Mouse (Mus musculus): ENCODE data around the gene Zbtb17. TPM values are rescaled to one million over a fixed set of nuclear protein-coding genes. Genes with fewer than 3 reads are reported as not detected.

Zbtb17 gene
- total RNA-seq, 2 experiments from 2014 or later = 33.8 to 34.6 TPM

- TF ChIP-seq CTCF (conservative IDR thresholded peaks at IDR 0.05) = no peak
- no peak for DNase-seq (ENCODE audit: low spot score in 2 of 2)
- Histone ChIP-seq H3K4me3 (no peak overlapping the region), H3K27ac (no peak overlapping the region)
Measured at GRCm38 (mm10) chr4:141419398-141420191, 24.9 kb upstream of the Zbtb17 start.

- Histone ChIP-seq H3K27ac (no peak within 1 kb of the TSS), H3K4me3 (no peak within 1 kb of the TSS)
- DNase-seq (ENCODE audit: low spot score in 2 of 2) = no peak
- TF ChIP-seq CTCF (conservative IDR thresholded peaks at IDR 0.05) = no peak
Measured at GRCm38 (mm10) chr4:141420192-141420829, 24.1 kb upstream of the Zbtb17 start, which contains the start of gene Hspb7. Hspb7 (plus strand) TSS chr4:141420779.

DNA sequence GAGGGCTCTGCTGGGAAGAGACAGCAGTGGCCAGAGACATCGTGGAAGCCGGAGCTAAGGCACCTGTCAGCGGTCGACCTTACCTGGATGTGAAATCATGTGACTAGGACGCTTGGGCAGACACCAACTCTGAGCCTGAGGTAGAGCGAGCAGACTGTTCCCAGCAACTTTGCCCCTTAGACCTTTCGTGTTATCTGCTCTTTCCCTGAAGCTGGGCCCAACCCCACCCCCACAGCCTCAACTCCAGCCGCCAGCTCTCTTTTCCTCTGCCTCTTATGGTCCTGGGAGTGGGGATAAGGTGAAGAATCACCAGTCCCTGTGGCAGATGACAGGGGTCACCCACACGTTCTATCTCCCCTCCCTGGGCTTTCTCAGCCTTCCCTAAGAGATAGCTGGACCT, 23.6 kb upstream of the Zbtb17 start:
- no peak overlapping the region for H3K4me3 ChIP-seq
- no peak for DNase-seq (ENCODE audit: low spot score in 2 of 2)

GRCm38 (mm10) chr4:141421423-141421822, 23.0 kb upstream of the Zbtb17 start:
- H3K27ac ChIP-seq = no peak overlapping the region
- TF ChIP-seq CTCF (conservative IDR thresholded peaks at IDR 0.05) = no peak

More for the DNA sequence above, 23.6 kb upstream of the Zbtb17 start:
- H3K27ac ChIP-seq = no peak overlapping the region
- TF ChIP-seq CTCF (conservative IDR thresholded peaks at IDR 0.05) = no peak

GRCm38 (mm10) chr4:141422841-141423240, 21.6 kb upstream of the Zbtb17 start:
- no peak overlapping the region for H3K4me3 ChIP-seq
- no peak for TF ChIP-seq CTCF (conservative IDR thresholded peaks at IDR 0.05)
- DNase-seq (ENCODE audit: low spot score in 2 of 2) = no peak
- H3K27ac ChIP-seq = no peak overlapping the region

More at GRCm38 (mm10) chr4:141421423-141421822, 23.0 kb upstream of the Zbtb17 start:
- no peak for DNase-seq (ENCODE audit: low spot score in 2 of 2)
- H3K4me3 ChIP-seq = no peak overlapping the region

GRCm38 (mm10) chr4:141423288-141423687, 21.2 kb upstream of the Zbtb17 start:
- no peak for TF ChIP-seq CTCF (conservative IDR thresholded peaks at IDR 0.05)
- no peak for DNase-seq (ENCODE audit: low spot score in 2 of 2)
- Histone ChIP-seq H3K27ac (no peak overlapping the region), H3K4me3 (no peak overlapping the region)

DNA sequence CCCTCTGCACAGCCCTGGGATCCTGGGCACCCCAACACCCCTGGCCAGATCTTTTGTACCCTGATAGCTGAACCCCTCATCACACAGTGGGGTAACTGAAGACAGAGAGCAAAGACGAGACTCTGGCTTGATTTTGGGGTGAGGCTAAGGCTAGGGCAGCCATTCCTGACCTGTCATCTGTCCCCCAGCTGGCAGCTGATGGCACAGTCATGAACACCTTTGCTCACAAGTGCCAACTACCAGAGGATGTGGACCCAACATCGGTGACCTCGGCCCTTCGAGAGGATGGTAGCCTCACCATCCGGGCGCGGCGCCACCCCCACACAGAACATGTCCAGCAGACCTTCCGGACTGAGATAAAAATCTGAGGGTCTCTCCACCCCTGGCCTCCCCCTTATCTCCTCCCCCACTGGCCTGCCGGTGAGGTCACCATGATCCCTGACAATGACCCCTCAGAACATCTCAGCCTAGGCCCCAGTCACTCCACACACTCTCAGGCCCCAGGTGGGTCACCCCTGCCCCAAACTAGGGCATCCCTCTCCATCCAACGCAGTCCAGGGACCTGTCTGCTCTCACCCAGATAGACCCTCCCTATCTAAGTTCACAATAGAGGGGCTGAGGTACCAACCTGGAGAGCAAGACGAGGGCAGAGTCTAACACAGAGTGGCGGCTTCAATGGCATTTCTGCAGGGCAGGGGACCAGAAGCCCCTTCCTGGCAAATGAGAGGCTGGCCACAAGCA, 20.6 kb upstream of the Zbtb17 start:
- DNase-seq (ENCODE audit: low spot score in 2 of 2) = no peak
- Histone ChIP-seq H3K4me3 (no peak overlapping the region), H3K27ac (no peak overlapping the region)
- TF ChIP-seq CTCF (conservative IDR thresholded peaks at IDR 0.05) = no peak

GRCm38 (mm10) chr4:141425484-141426479, 18.7 kb upstream of the Zbtb17 start:
- peak; percentile 18 for TF ChIP-seq CTCF (conservative IDR thresholded peaks at IDR 0.05)
- DNase-seq (ENCODE audit: low spot score in 2 of 2) = peak; percentile 72 to 82
- Histone ChIP-seq H3K4me3 (peak overlapping the region; percentile 66), H3K27ac (peak overlapping the region; percentile 92)

- no peak for DNase-seq (ENCODE audit: low spot score in 2 of 2)
- TF ChIP-seq CTCF (conservative IDR thresholded peaks at IDR 0.05) = no peak
- Histone ChIP-seq H3K27ac (no peak overlapping the region), H3K4me3 (no peak overlapping the region)
Measured at GRCm38 (mm10) chr4:141426796-141427745, 17.4 kb upstream of the Zbtb17 start.

- Histone ChIP-seq H3K4me3 (no peak overlapping the region), H3K27ac (no peak overlapping the region)
- no peak for TF ChIP-seq CTCF (conservative IDR thresholded peaks at IDR 0.05)
- DNase-seq (ENCODE audit: low spot score in 2 of 2) = no peak
Measured at GRCm38 (mm10) chr4:141427921-141428320, 16.5 kb upstream of the Zbtb17 start.

DNA sequence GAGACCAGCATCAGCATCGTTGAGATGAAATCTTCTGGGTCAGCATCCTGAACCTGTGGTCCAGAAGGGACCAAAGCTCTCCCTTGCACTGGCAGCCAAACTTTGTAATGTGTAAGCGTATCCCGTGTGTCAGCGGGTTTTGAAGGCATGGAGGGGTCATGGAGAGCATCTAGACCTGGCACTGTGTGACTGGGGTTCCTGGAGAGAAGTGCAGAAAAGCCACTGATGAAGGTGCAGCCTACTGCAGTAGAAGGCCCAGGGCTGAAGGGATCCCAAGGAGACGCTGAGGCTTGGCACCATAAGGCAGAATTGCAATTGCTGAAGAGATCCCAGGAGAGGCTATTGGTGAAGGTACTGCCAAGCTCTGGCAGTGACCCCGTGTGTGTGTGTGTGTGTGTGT, 15.1 kb upstream of the Zbtb17 start:
- TF ChIP-seq CTCF (conservative IDR thresholded peaks at IDR 0.05) = no peak
- Histone ChIP-seq H3K4me3 (no peak overlapping the region), H3K27ac (no peak overlapping the region)
- no peak for DNase-seq (ENCODE audit: low spot score in 2 of 2)
